Mouse (Mus musculus) CH12.LX (cell line): ENCODE measurements around the gene Dgkz.

Source experiments
- BHLHE40 ChIP-seq: IDR thresholded peaks from 2 replicates; pipeline ENCODE4 v1.6.1; 2011; ENCODE audit warnings: mild to moderate bottlenecking, low read depth, low read length, improper control_type of control experiment
- CTCF ChIP-seq, 2 experiments: IDR thresholded peaks in 1 of 2; conservative IDR thresholded peaks in 1 of 2; 2 replicates each; pipeline ENCODE4 v1.5.1; 2011 to 2012; ENCODE audit warnings: low read depth in 2 of 2, low read length in 2 of 2, improper control_type of control experiment in 1 of 2, inconsistent platforms in 1 of 2, mild to moderate bottlenecking in 1 of 2, moderate library complexity in 1 of 2
- EP300 ChIP-seq: IDR thresholded peaks from 2 replicates; pipeline ENCODE4 v1.6.1; 2011; ENCODE audit warnings: low read length, improper control_type of control experiment
- ETS1 ChIP-seq: conservative IDR thresholded peaks from 2 replicates; pipeline ENCODE4 v1.6.1; 2012; ENCODE audit warnings: low read depth, mild to moderate bottlenecking, inconsistent platforms, low read length, improper control_type of control experiment, moderate library complexity
- HCFC1 ChIP-seq: IDR thresholded peaks from 2 replicates; pipeline ENCODE4 v1.6.1; 2012; ENCODE audit warnings: low read depth, mild to moderate bottlenecking, inconsistent platforms, low read length, improper control_type of control experiment
- KAT2A ChIP-seq: IDR thresholded peaks from 2 replicates; pipeline ENCODE4 v1.6.1; 2012; ENCODE audit warnings: low read length, improper control_type of control experiment, inconsistent platforms; ENCODE audit not compliant: insufficient replicate concordance
- MAX ChIP-seq: IDR thresholded peaks from 2 replicates; pipeline ENCODE4 v1.6.1; 2011; ENCODE audit warnings: low read length, improper control_type of control experiment
- PAX5 ChIP-seq: IDR thresholded peaks from 2 replicates; pipeline ENCODE4 v1.6.1; 2012; ENCODE audit warnings: low read length, inconsistent platforms, mixed read lengths
- POLR2A ChIP-seq: IDR thresholded peaks from 2 replicates; pipeline ENCODE4 v1.6.1; 2011; ENCODE audit warnings: low read depth, mild to moderate bottlenecking, improper control_type of control experiment, low read length
- RCOR1 ChIP-seq: conservative IDR thresholded peaks from 2 replicates; pipeline ENCODE4 v1.6.1; 2012; ENCODE audit warnings: low read depth, mild to moderate bottlenecking, inconsistent platforms, low read length, improper control_type of control experiment
- TCF12 ChIP-seq: IDR thresholded peaks from 2 replicates; pipeline ENCODE4 v1.6.1; 2014; ENCODE audit warnings: low read depth, mild to moderate bottlenecking, inconsistent platforms, low read length, improper control_type of control experiment
- USF1 ChIP-seq: IDR thresholded peaks from 2 replicates; pipeline ENCODE4 v1.6.1; 2014; ENCODE audit warnings: low read depth, mild to moderate bottlenecking, inconsistent platforms, low read length, improper control_type of control experiment
- ZMIZ1 ChIP-seq: IDR thresholded peaks from 2 replicates; pipeline ENCODE4 v1.6.1; 2012; ENCODE audit warnings: low read depth, mild to moderate bottlenecking, inconsistent platforms, low read length, improper control_type of control experiment
- ZNF384 ChIP-seq: IDR thresholded peaks from 2 replicates; pipeline ENCODE4 v1.6.1; 2012; ENCODE audit warnings: low read depth, low read length, improper control_type of control experiment, inconsistent platforms

DNA sequence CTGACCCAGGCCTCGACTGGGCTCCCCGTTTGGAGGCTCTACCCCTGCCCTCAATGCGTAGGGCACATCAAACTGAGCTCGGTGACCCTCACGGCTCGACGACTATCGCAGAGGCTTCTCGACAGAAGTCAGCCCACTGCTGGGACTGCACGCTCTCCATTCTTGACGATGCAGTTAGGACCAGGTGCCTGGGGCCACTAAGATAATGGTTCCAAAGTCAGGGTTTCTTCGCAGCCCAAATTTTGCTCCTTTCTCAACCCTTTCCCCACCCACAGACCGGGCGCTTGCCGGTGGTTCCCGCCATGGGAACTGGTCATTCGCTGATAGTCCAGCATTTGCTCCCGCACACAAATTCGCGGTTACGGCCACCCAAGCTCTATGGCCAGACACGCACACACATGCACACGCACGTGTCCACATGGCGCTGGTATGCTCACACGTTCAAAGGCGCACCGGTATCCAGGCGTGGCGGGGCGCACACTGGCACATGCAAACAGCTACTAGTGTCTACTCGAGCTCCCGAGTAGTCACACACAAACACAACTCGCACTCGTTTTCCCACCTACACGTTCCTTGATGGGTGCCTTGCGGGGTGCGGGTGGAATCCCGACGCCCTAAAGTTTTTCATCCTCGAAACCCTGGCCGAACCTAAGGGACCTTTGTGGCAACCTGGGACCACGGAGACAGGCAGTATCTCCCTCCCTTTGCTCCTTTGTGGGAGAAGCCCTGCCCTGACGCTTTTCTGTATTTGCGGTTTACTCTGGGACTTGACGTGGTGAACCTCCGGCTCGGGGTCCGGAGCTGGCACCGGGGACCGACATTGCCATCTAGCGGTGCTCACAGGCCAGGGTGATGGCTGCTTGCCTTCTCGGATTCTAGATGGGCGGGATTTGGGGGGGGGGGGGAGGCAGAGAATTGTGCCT is 52.0 kb downstream of the Dgkz start:
- TF ChIP-seq ZNF384 (no peak), CTCF (conservative IDR thresholded peaks at IDR 0.05 in 1 of 2, IDR thresholded peaks at IDR 0.05 in 1 of 2; ENCODE audit: low read depth in 2 of 2, low read length in 2 of 2) (peak in 1 of 2 experiments; percentile 79; a peak in 2 of 4 replicates), USF1 (no peak), BHLHE40 (peak; percentile 81), ETS1 (no peak), POLR2A (peak; percentile 37; the same call in 1 of the 2 replicates), HCFC1 (no peak), ZMIZ1 (no peak), EP300 (no peak), KAT2A (no peak), PAX5 (no peak), TCF12 (no peak), RCOR1 (peak; percentile 49; the same call in 1 of the 2 replicates), MAX (peak; percentile 84)
